Mouse (Mus musculus) left cerebral cortex, adult 11 months (tissue): ENCODE results near the gene Olfr659.

ENCODE experiments used
- DNase-seq: peaks from one replicate; pipeline ENCODE4 v3.0.0; 2022; ENCODE audit warnings: low spot score

Olfr659 gene

GRCm38 (mm10) chr7:104666453-104666852, at the start of gene Olfr659:
Olfr659 (plus strand) TSS chr7:104666753.
- no peak for DNase-seq

GRCm38 (mm10) chr7:104624494-104624893, 42.1 kb upstream of the Olfr659 start, which contains the start of gene Olfr657:
Olfr657 (plus strand) TSS chr7:104624794.
- no peak for DNase-seq

GRCm38 (mm10) chr7:104646841-104647482, 19.6 kb upstream of the Olfr659 start, which contains the start of gene Olfr658:
Olfr658 (minus strand) TSS chr7:104647305.
- peak; percentile 4 for DNase-seq

GRCm38 (mm10) chr7:104686201-104686600, 19.6 kb downstream of the Olfr659 start, which contains the start of gene Olfr661:
Olfr661 (plus strand) TSS chr7:104686501.
- no peak for DNase-seq
